32 mouse cellular contexts compared by ENCODE assay signal in the genomic region with DNA sequence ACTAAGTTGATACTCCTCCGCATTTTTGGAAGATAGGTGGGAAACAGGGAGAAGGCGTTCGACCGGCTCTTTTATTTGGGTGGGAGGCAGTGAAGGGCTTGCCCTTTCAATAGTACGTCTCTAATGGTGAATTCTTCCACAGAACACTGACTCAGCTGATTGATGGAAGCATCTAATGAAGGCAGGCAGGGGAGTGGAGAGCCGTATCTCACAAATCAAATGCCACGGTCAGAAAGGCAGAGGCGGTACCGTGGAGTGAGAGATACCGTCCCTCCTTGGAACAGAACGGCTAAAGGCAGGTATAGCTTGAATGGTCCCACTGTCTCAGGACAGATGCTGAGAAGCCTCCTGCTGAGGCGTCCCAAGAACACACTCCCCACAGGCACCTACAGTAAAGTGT. TPM values are rescaled to one million over a fixed set of nuclear protein-coding genes. Genes with fewer than 3 reads are reported as not detected.
DNase-seq lines count a peak whose midpoint lies in the region; ATAC-seq and TF ChIP-seq lines count a peak whose summit lies in the region.
"Had no signal": no experiment of that assay in that cellular context is flagged by ENCODE, and none has a peak within 500 bp of the region (broad histone marks: within the 10 kb centered on the region; RNA-seq: fewer than 3 reads in every experiment).

No protein-coding gene starts in this region.

- DNase-seq in forebrain, embryonic 11.5 days (ENCODE audit: low spot score) = no peak
- no peak for DNase-seq in stomach, postnatal 0 days (ENCODE audit: low spot score)
- DNase-seq: adrenal gland, adult 2 months; adrenal gland, postnatal 25 days; cerebellum, adult 11-12 months; cerebellum, adult 8-10 months; cerebellum, postnatal 10 days; cerebellum, postnatal 36 days; gastrocnemius, postnatal 25 days; heart, adult 18-20 months; heart, postnatal 10 days; heart, postnatal 36 days had no signal

- no peak for TF ChIP-seq CTCF in stomach, postnatal 0 days (IDR thresholded peaks at IDR 0.05; ENCODE audit: low read depth)

- peaks cover 14% of the 10 kb centered on the region; the same call in 1 of the 2 replicates for H3K9me3 ChIP-seq in forebrain, embryonic 12.5 days
- H3K9me3 ChIP-seq in forebrain, embryonic 11.5 days (ENCODE audit: control insufficient read depth, low read length) = no peaks in the 10 kb centered on the region; the same call in 1 of the 2 replicates
- H3K9me3 ChIP-seq in neural tube, embryonic 13.5 days = peaks cover 10% of the 10 kb centered on the region; the same call in 1 of the 2 replicates
- H3K9me3 ChIP-seq in neural tube, embryonic 15.5 days (replicated peaks) = peaks cover 5% of the 10 kb centered on the region; the same call in 1 of the 2 replicates
- no peaks in the 10 kb centered on the region for H3K9me3 ChIP-seq in stomach, postnatal 0 days (ENCODE audit: control insufficient read depth, low read length)
- H3K9me3 ChIP-seq: embryonic facial prominence, embryonic 12.5 days; embryonic facial prominence, embryonic 15.5 days; heart, embryonic 15.5 days had no signal

- H3K4me3 ChIP-seq in forebrain, embryonic 12.5 days (replicated peaks) = no peak overlapping the region
- no peak overlapping the region for H3K4me3 ChIP-seq in forebrain, embryonic 11.5 days (ENCODE audit: low read depth, low read length)
- H3K4me3 ChIP-seq in neural tube, embryonic 13.5 days = no peak overlapping the region
- H3K4me3 ChIP-seq in neural tube, embryonic 15.5 days (replicated peaks) = no peak overlapping the region
- H3K4me3 ChIP-seq in stomach, postnatal 0 days (ENCODE audit: low read depth, low read length) = no peak overlapping the region
- H3K4me3 ChIP-seq: embryonic facial prominence, embryonic 12.5 days; embryonic facial prominence, embryonic 15.5 days; forebrain, embryonic 13.5 days; heart, embryonic 12.5 days; heart, embryonic 15.5 days; hindbrain, embryonic 10.5 days had no signal

- no peak for ATAC-seq in forebrain, embryonic 12.5 days (ENCODE audit: low FRiP score)
- no peak for ATAC-seq in forebrain, embryonic 11.5 days (replicated peaks; ENCODE audit: low FRiP score)
- ATAC-seq in neural tube, embryonic 13.5 days (ENCODE audit: low read depth) = no peak
- ATAC-seq in neural tube, embryonic 15.5 days (ENCODE audit: low FRiP score) = no peak
- ATAC-seq in stomach, postnatal 0 days (ENCODE audit: low FRiP score, low TSS enrichment) = peak; percentile 30; the same call in 1 of the 2 replicates
- no peak for ATAC-seq in frontal cortex, adult (ENCODE audit: low TSS enrichment)
- ATAC-seq: CD4-positive, CD25-positive, alpha-beta regulatory T cell, adult 4 months; forebrain, embryonic 13.5 days; forebrain, embryonic 16.5 days; intestine, postnatal 0 days had no signal

- no peak overlapping the region for H3K4me2 ChIP-seq in forebrain, embryonic 12.5 days
- no peak overlapping the region for H3K4me2 ChIP-seq in forebrain, embryonic 11.5 days (ENCODE audit: low read depth, low read length, severe bottlenecking)
- no peak overlapping the region for H3K4me2 ChIP-seq in neural tube, embryonic 13.5 days
- no peak overlapping the region for H3K4me2 ChIP-seq in neural tube, embryonic 15.5 days
- H3K4me2 ChIP-seq in stomach, postnatal 0 days (replicated peaks; ENCODE audit: low read depth) = no peak overlapping the region
- H3K4me2 ChIP-seq: embryonic facial prominence, embryonic 12.5 days; embryonic facial prominence, embryonic 15.5 days; forebrain, embryonic 13.5 days; heart, embryonic 12.5 days; heart, embryonic 15.5 days; hindbrain, embryonic 14.5 days had no signal

- H3K27me3 ChIP-seq in forebrain, embryonic 12.5 days = no peaks in the 10 kb centered on the region; the same call in 1 of the 2 replicates
- H3K27me3 ChIP-seq in forebrain, embryonic 11.5 days (ENCODE audit: control insufficient read depth, insufficient read depth, low read length) = no peaks in the 10 kb centered on the region
- H3K27me3 ChIP-seq in neural tube, embryonic 13.5 days = no peaks in the 10 kb centered on the region
- H3K27me3 ChIP-seq in neural tube, embryonic 15.5 days (replicated peaks) = no peaks in the 10 kb centered on the region; the same call in 1 of the 2 replicates
- no peaks in the 10 kb centered on the region for H3K27me3 ChIP-seq in stomach, postnatal 0 days (ENCODE audit: control insufficient read depth, insufficient read depth, low read length)
- H3K27me3 ChIP-seq: forebrain, embryonic 13.5 days had no signal

- no peak for TF ChIP-seq EP300 in stomach, postnatal 0 days (optimal IDR thresholded peaks at IDR 0.05)

- peaks cover 35% of the 10 kb centered on the region for H3K4me1 ChIP-seq in forebrain, embryonic 12.5 days
- peaks cover 4% of the 10 kb centered on the region; the same call in 1 of the 2 replicates for H3K4me1 ChIP-seq in forebrain, embryonic 11.5 days (replicated peaks; ENCODE audit: control insufficient read depth, insufficient read depth, low read length)
- peaks cover 49% of the 10 kb centered on the region for H3K4me1 ChIP-seq in neural tube, embryonic 13.5 days (replicated peaks)
- peaks cover 40% of the 10 kb centered on the region for H3K4me1 ChIP-seq in neural tube, embryonic 15.5 days
- no peaks in the 10 kb centered on the region for H3K4me1 ChIP-seq in stomach, postnatal 0 days (replicated peaks; ENCODE audit: control insufficient read depth, insufficient read depth)
- H3K4me1 ChIP-seq: embryonic facial prominence, embryonic 12.5 days; heart, embryonic 12.5 days had no signal

- H3K9ac ChIP-seq in forebrain, embryonic 12.5 days = peak overlapping the region; percentile 33; the same call in 1 of the 2 replicates
- H3K9ac ChIP-seq in forebrain, embryonic 11.5 days (ENCODE audit: low read length) = no peak overlapping the region
- no peak overlapping the region for H3K9ac ChIP-seq in neural tube, embryonic 13.5 days
- H3K9ac ChIP-seq in neural tube, embryonic 15.5 days (replicated peaks) = no peak overlapping the region
- no peak overlapping the region for H3K9ac ChIP-seq in stomach, postnatal 0 days (ENCODE audit: low read length)
- H3K9ac ChIP-seq: embryonic facial prominence, embryonic 12.5 days; embryonic facial prominence, embryonic 15.5 days; forebrain, embryonic 13.5 days; heart, embryonic 12.5 days; heart, embryonic 15.5 days; hindbrain, embryonic 14.5 days had no signal

- 14% methylated on average over 12 of the region's 12 CpGs for WGBS in forebrain, embryonic 12.5 days
- 26% methylated on average over 12 of the region's 12 CpGs for WGBS in forebrain, embryonic 11.5 days
- 12% methylated on average over 12 of the region's 12 CpGs for WGBS in neural tube, embryonic 13.5 days
- WGBS in neural tube, embryonic 15.5 days = 15% methylated on average over 12 of the region's 12 CpGs
- WGBS in stomach, postnatal 0 days = 30% methylated on average over 12 of the region's 12 CpGs

- no peak overlapping the region for H3K27ac ChIP-seq in forebrain, embryonic 12.5 days
- H3K27ac ChIP-seq in forebrain, embryonic 11.5 days (ENCODE audit: low read depth, low read length) = no peak overlapping the region
- H3K27ac ChIP-seq in neural tube, embryonic 13.5 days (replicated peaks) = peak overlapping the region; percentile 46
- H3K27ac ChIP-seq in neural tube, embryonic 15.5 days (replicated peaks) = no peak overlapping the region
- no peak overlapping the region for H3K27ac ChIP-seq in stomach, postnatal 0 days (replicated peaks)
- H3K27ac ChIP-seq: embryonic facial prominence, embryonic 12.5 days; embryonic facial prominence, embryonic 15.5 days; forebrain, embryonic 13.5 days; heart, embryonic 15.5 days; hindbrain, embryonic 14.5 days had no signal

- H3K36me3 ChIP-seq in forebrain, embryonic 12.5 days (replicated peaks) = no peaks in the 10 kb centered on the region
- no peaks in the 10 kb centered on the region for H3K36me3 ChIP-seq in forebrain, embryonic 11.5 days (ENCODE audit: control insufficient read depth, insufficient read depth, low read length)
- H3K36me3 ChIP-seq in neural tube, embryonic 13.5 days = peaks cover 17% of the 10 kb centered on the region
- H3K36me3 ChIP-seq in neural tube, embryonic 15.5 days = peaks cover 17% of the 10 kb centered on the region
- no peaks in the 10 kb centered on the region for H3K36me3 ChIP-seq in stomach, postnatal 0 days (ENCODE audit: control insufficient read depth, insufficient read depth, low read length)
- H3K36me3 ChIP-seq: embryonic facial prominence, embryonic 12.5 days; embryonic facial prominence, embryonic 15.5 days; heart, embryonic 12.5 days; heart, embryonic 15.5 days had no signal

RNA-seq across cellular contexts. Expression of a gene that starts 58.2 kb away (rescaled TPM):
- polyA plus RNA-seq in forebrain, embryonic 12.5 days (2016; fragmentation: Nextera tagmentation; extraction: Ambion mirVana) = 0.54 TPM in 1 of 2 replicates, not detected in the other
- 0.39 TPM in 1 of 2 replicates, not detected in the other for polyA plus RNA-seq in forebrain, embryonic 11.5 days (2014; fragmentation: Nextera tagmentation; extraction: Ambion mirVana)
- polyA plus RNA-seq in neural tube, embryonic 13.5 days (2015; fragmentation: Nextera tagmentation; extraction: Ambion mirVana) = 0.36 TPM in 1 of 2 replicates, not detected in the other
- polyA plus RNA-seq in neural tube, embryonic 15.5 days (2015; fragmentation: Nextera tagmentation; extraction: Ambion mirVana) = 0.34 TPM in 1 of 2 replicates, not detected in the other
- polyA plus RNA-seq in stomach, postnatal 0 days (2015; fragmentation: Nextera tagmentation; extraction: Ambion mirVana) = not detected in 2 replicates
- polyA plus RNA-seq: adrenal gland, adult 2 months; brain, embryonic 14.5 days; C2C12; CD4-positive, CD25-positive, alpha-beta regulatory T cell, adult 4 months; cortical plate, adult 2 months; embryonic facial prominence, embryonic 12.5 days; embryonic facial prominence, embryonic 15.5 days; forebrain, embryonic 13.5 days; frontal cortex, adult 2 months; gonadal fat pad, adult 2 months; heart, embryonic 12.5 days; heart, embryonic 15.5 days; hindbrain, embryonic 10.5 days; intestine, embryonic 14.5 days; intestine, postnatal 0 days had no signal
